Mouse (Mus musculus): ENCODE measurements around the gene Ccdc58. TPM values are rescaled to one million over a fixed set of nuclear protein-coding genes. Genes with fewer than 3 reads are reported as not detected.
A peak's percentile ranks its signal among the peaks of the same experiment; 100 is the strongest.
"Not testable (repeated sequence)": the region's sequence is repeated elsewhere in the genome, so short reads cannot be mapped to it uniquely, and the experiment has no call there.

Ccdc58 gene
- total RNA-seq (2021): 10 to 100 TPM; 14.3 to 19.4 TPM
- long read RNA-seq, experiment 1, partial matches to known transcripts: 1 of 7 reads
- long read RNA-seq, experiment 1, other reads (novel, unspliced or antisense): 2 of 7 reads
- long read RNA-seq, experiment 2, partial matches to known transcripts: 1 of 6 reads
- long read RNA-seq, experiment 2, other reads (novel, unspliced or antisense): 3 of 6 reads

DNA sequence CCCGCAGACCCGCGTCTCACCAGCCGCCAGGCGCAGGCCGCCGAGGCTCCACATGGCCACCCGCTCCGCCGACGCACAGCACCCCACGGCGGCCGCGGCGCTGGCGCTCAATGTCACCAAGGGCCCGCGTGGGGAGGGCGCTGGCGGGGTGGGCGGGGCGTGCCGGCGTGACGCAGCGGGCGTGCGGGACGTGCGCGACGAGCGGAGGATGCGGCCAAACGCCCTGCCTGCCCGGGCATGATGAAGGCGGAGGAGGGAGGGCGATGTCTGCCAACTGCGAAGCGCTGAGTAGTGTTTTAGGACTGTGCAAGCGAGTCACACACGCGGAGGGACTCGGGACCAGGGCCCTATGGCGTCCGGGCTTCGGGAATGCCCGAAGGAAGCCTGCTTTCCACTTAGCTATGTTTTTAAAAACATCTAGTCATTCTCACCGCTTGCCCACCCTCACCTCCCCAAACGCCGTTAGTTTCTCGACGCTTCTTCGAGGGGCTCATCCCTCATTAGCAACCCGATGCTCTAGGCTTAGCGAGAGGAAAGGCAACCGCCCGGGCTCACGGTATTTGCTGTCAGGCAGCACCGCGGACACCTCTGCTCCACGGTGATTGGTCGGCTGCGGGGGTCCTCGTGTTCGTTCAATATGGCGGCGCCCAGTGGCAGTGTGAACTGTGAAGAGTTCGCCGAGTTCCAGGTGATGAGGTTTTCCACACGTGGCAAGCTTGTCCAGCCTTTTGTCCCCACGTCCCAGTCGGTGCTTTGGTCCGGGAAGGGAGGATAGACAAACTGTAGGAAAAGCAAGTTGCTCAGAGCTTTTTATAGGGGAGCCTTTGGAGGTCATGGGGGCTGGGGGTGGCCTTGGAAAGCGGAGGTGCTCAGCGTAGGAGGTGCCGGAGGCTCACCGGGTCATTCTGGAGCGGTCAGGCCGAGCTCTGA, at the start of gene Ccdc58, which contains the start of gene Fam162a:
Gene Ccdc58 (plus strand): TSS at position 236 of the 930 bp plus-strand sequence.
Gene Fam162a (minus strand): TSS at position 145 of the 930 bp plus-strand sequence.
- Histone ChIP-seq H3K4me3 (peak within 1 kb of the TSS; percentile 61), H3K27ac (peak within 1 kb of the TSS; percentile 100)
- TF ChIP-seq CTCF (IDR thresholded peaks at IDR 0.05): no peak; the same call in 1 of the 2 replicates
- peak; percentile 92 to 93 for DNase-seq (ENCODE audit: extremely low spot score in 1 of 2, low spot score in 2 of 2)
- intact Hi-C loops (cut with DNase I): loop anchor here (2.0 to 5.0 kb wide), 3 partner anchors 29 to 756 kb away; partner anchors contain the start of gene Iqcb1

GRCm38 (mm10) chr16:36028120-36028519, 43.4 kb upstream of the Ccdc58 start:
- DNase-seq (ENCODE audit: extremely low spot score in 1 of 2, low spot score in 2 of 2); H3K4me3 ChIP-seq; H3K27ac ChIP-seq: not testable (repeated sequence)
- intact Hi-C loops (cut with DNase I): loop anchor here (5.0 kb wide), 1 partner anchor 809 kb away; no protein-coding TSS in a partner anchor

- H3K27ac ChIP-seq: peak within 1 kb of the TSS; percentile 65
- intact Hi-C loops (cut with DNase I): loop anchor here (5.0 to 10.0 kb wide), 2 partner anchors 784 to 971 kb away; partner anchors contain the start of genes Iqcb1 and Polq
- TF ChIP-seq CTCF (IDR thresholded peaks at IDR 0.05): no peak
- H3K4me3 ChIP-seq: peak within 1 kb of the TSS; percentile 53
- peak; percentile 89 to 90 for DNase-seq (ENCODE audit: extremely low spot score in 1 of 2, low spot score in 2 of 2)
Measured at GRCm38 (mm10) chr16:36040640-36041624, 30.6 kb upstream of the Ccdc58 start, which contains the start of gene Wdr5b. Gene Wdr5b, plus strand, starts transcription at chr16:36041190.

GRCm38 (mm10) chr16:36041625-36042020, 29.9 kb upstream of the Ccdc58 start:
- no peak for TF ChIP-seq CTCF (IDR thresholded peaks at IDR 0.05)
- H3K27ac ChIP-seq: peak overlapping the region; percentile 65
- no peak for DNase-seq (ENCODE audit: extremely low spot score in 1 of 2, low spot score in 2 of 2)
- intact Hi-C loops (cut with DNase I): loop anchor here (2.0 to 10.0 kb wide), 3 partner anchors 29 to 971 kb away; partner anchors contain the start of genes Ccdc58, Fam162a, Iqcb1 and Polq
- peak overlapping the region; percentile 53 for H3K4me3 ChIP-seq

- TF ChIP-seq CTCF (IDR thresholded peaks at IDR 0.05): no peak
- Histone ChIP-seq H3K4me3 (no peak overlapping the region), H3K27ac (no peak overlapping the region)
- DNase-seq (ENCODE audit: extremely low spot score in 1 of 2, low spot score in 2 of 2): no peak
- intact Hi-C loops (cut with DNase I): loop anchor here (2.0 to 10.0 kb wide), 3 partner anchors 28 to 969 kb away; partner anchors contain the start of genes Ccdc58, Fam162a, Iqcb1 and Polq
Measured at GRCm38 (mm10) chr16:36043073-36043472, 28.4 kb upstream of the Ccdc58 start.

GRCm38 (mm10) chr16:36043964-36044363, 27.5 kb upstream of the Ccdc58 start:
- no peak for DNase-seq (ENCODE audit: extremely low spot score in 1 of 2, low spot score in 2 of 2)
- Histone ChIP-seq H3K27ac (no peak overlapping the region), H3K4me3 (no peak overlapping the region)
- no peak for TF ChIP-seq CTCF (IDR thresholded peaks at IDR 0.05)
- intact Hi-C loops (cut with DNase I): loop anchor here (2.0 to 10.0 kb wide), 3 partner anchors 27 to 968 kb away; partner anchors contain the start of genes Ccdc58, Fam162a, Iqcb1 and Polq

- DNase-seq (ENCODE audit: extremely low spot score in 1 of 2, low spot score in 2 of 2): no peak
- no peak overlapping the region for H3K4me3 ChIP-seq
- no peak overlapping the region for H3K27ac ChIP-seq
- intact Hi-C loops (cut with DNase I): loop anchor here (10.0 kb wide), 1 partner anchor 777 kb away; the partner anchor contains the start of gene Iqcb1
- TF ChIP-seq CTCF (IDR thresholded peaks at IDR 0.05): peak; percentile 23; the same call in 1 of the 2 replicates
Measured at GRCm38 (mm10) chr16:36047538-36047937, 23.9 kb upstream of the Ccdc58 start.

DNA sequence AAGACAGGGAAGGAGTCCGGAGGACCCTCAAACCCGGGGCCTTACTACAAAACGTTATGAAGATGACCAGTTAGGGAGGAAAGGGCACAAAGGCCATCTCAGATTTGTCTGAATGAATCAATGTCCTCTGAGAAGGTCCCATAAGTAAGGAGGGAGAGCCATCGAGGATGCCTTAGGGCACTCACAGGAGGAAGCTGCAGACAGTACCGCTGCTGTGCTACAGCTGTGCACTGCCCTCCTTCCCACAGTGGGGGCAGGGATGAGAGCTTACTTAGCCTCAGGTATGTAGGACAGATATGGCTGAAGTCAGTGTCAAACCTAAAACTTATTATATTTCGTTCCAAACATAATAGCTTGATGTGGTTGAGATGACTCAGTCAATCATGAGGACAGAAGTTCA, 20.0 kb upstream of the Ccdc58 start:
- Histone ChIP-seq H3K4me3 (no peak overlapping the region), H3K27ac (no peak overlapping the region)
- TF ChIP-seq CTCF (IDR thresholded peaks at IDR 0.05): no peak
- intact Hi-C loops (cut with DNase I): no loop called here
- no peak for DNase-seq (ENCODE audit: extremely low spot score in 1 of 2, low spot score in 2 of 2)

GRCm38 (mm10) chr16:36053524-36054275, 17.8 kb upstream of the Ccdc58 start:
- intact Hi-C loops (cut with DNase I): no loop called here
- Histone ChIP-seq H3K4me3 (no peak overlapping the region), H3K27ac (no peak overlapping the region)
- no peak for TF ChIP-seq CTCF (IDR thresholded peaks at IDR 0.05)
- DNase-seq (ENCODE audit: extremely low spot score in 1 of 2, low spot score in 2 of 2): no peak

- H3K27ac ChIP-seq: no peak overlapping the region
- no peak overlapping the region for H3K4me3 ChIP-seq
- no peak for TF ChIP-seq CTCF (IDR thresholded peaks at IDR 0.05)
- DNase-seq (ENCODE audit: extremely low spot score in 1 of 2, low spot score in 2 of 2): no peak
- intact Hi-C loops (cut with DNase I): no loop called here
Measured at GRCm38 (mm10) chr16:36054920-36055319, 16.6 kb upstream of the Ccdc58 start.
